ENCODE assay signal across 29 mouse cellular contexts in the genomic region with DNA sequence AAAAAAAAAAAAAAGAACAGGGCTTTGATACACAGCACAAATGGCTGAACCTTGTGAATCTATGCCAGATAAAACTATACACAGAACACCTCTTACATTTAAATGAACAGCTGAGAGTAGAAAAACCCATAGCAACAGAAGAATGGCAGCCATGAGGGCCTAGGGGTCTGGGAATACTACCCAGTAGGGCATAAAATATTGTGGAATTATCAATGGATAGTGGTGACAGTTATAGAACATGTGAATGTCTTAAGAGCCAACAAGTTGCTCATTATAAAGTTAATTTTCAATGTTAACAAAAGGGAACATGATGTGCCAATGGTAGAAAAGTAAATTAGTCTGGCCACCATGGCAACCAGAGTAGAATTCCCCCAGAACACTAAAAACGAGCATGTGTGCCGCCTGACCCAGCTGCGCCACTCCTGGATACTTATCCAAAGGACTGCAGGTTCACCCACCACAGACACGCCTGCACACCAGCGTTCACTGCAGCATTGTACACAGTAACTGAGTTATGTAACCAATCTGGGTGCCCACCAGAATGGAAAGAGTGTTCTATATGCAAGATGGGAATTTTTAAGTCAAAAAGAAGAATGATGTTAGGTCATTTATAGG. TPM values are rescaled to one million over a fixed set of nuclear protein-coding genes. Genes with fewer than 3 reads are reported as not detected.
DNase-seq lines count a peak whose midpoint lies in the region; ATAC-seq and TF ChIP-seq lines count a peak whose summit lies in the region.
"Had no signal": no experiment of that assay in that cellular context is flagged by ENCODE, and none has a peak within 500 bp of the region (broad histone marks: within the 10 kb centered on the region; RNA-seq: fewer than 3 reads in every experiment).

No protein-coding gene starts in this region.

- DNase-seq in midbrain, postnatal 0 days (ENCODE audit: low spot score): peak; percentile 27
- peak; percentile 10 for DNase-seq in telencephalon, adult 2 months (ENCODE audit: low read depth, low spot score)
- DNase-seq: adrenal gland, postnatal 25 days; B cell, adult 2 months; cerebellum, adult 8-10 months; cerebellum, postnatal 25 days; gastrocnemius, postnatal 25 days; heart, adult 18-20 months; heart, postnatal 36 days; kidney, adult 2 months; kidney, postnatal 36 days; left cerebral cortex, postnatal 4 days; liver, postnatal 0 days; lung, postnatal 36 days; retina, postnatal 1 day; right cerebral cortex, postnatal 14 days; thymus, postnatal 14 days had no signal

- ATAC-seq in hindbrain, embryonic 16.5 days: 0 out of 2 replicates have a peak, but pooled peaks have one; percentile 40
- ATAC-seq in hindbrain, embryonic 12.5 days (ENCODE audit: low FRiP score): no peak
- no peak for ATAC-seq in midbrain, postnatal 0 days (ENCODE audit: low FRiP score)
- no peak for ATAC-seq in midbrain, embryonic 15.5 days (replicated peaks)
- ATAC-seq in forebrain, embryonic 16.5 days: peak; percentile 43; the same call in 1 of the 2 replicates
- ATAC-seq in megakaryocyte, adult 5-6 weeks (ENCODE audit: poor library complexity, severe bottlenecking): no peak
- ATAC-seq: intestine, embryonic 15.5 days; liver, embryonic 12.5 days; liver, postnatal 0 days; midbrain, embryonic 13.5 days had no signal

- no peak overlapping the region for H3K9ac ChIP-seq in hindbrain, embryonic 16.5 days (ENCODE audit: low read depth, low read length)
- H3K9ac ChIP-seq in hindbrain, embryonic 12.5 days: no peak overlapping the region
- no peak overlapping the region for H3K9ac ChIP-seq in midbrain, postnatal 0 days (replicated peaks; ENCODE audit: low read length, poor library complexity, severe bottlenecking)
- H3K9ac ChIP-seq in midbrain, embryonic 15.5 days: no peak overlapping the region
- no peak overlapping the region for H3K9ac ChIP-seq in forebrain, embryonic 16.5 days (replicated peaks; ENCODE audit: low read depth, low read length)
- H3K9ac ChIP-seq: embryonic facial prominence, embryonic 15.5 days; hindbrain, embryonic 15.5 days; intestine, embryonic 15.5 days; liver, embryonic 12.5 days; liver, postnatal 0 days; midbrain, embryonic 13.5 days had no signal

- no peaks in the 10 kb centered on the region for H3K36me3 ChIP-seq in hindbrain, embryonic 16.5 days (ENCODE audit: control insufficient read depth, insufficient read depth, low read length)
- H3K36me3 ChIP-seq in hindbrain, embryonic 12.5 days: no peaks in the 10 kb centered on the region
- H3K36me3 ChIP-seq in midbrain, postnatal 0 days (ENCODE audit: insufficient read depth, low read length): no peaks in the 10 kb centered on the region
- no peaks in the 10 kb centered on the region for H3K36me3 ChIP-seq in midbrain, embryonic 15.5 days (replicated peaks)
- no peaks in the 10 kb centered on the region for H3K36me3 ChIP-seq in forebrain, embryonic 16.5 days (ENCODE audit: control insufficient read depth, insufficient read depth)
- H3K36me3 ChIP-seq: embryonic facial prominence, embryonic 10.5 days; embryonic facial prominence, embryonic 15.5 days; hindbrain, embryonic 15.5 days; intestine, embryonic 15.5 days; liver, embryonic 12.5 days; midbrain, embryonic 13.5 days had no signal

- 60% methylated on average over 5 of the region's 5 CpGs for WGBS in hindbrain, embryonic 16.5 days
- 74% methylated on average over 5 of the region's 5 CpGs for WGBS in hindbrain, embryonic 12.5 days
- 71% methylated on average over 5 of the region's 5 CpGs for WGBS in midbrain, postnatal 0 days
- WGBS in midbrain, embryonic 15.5 days: 65% methylated on average over 5 of the region's 5 CpGs
- WGBS in forebrain, embryonic 16.5 days: 26% methylated on average over 5 of the region's 5 CpGs

- no peaks in the 10 kb centered on the region for H3K27me3 ChIP-seq in hindbrain, embryonic 16.5 days (replicated peaks; ENCODE audit: control insufficient read depth, insufficient read depth, low read length)
- H3K27me3 ChIP-seq in hindbrain, embryonic 12.5 days: no peaks in the 10 kb centered on the region
- H3K27me3 ChIP-seq in midbrain, postnatal 0 days (ENCODE audit: insufficient read depth, low read length): no peaks in the 10 kb centered on the region
- no peaks in the 10 kb centered on the region for H3K27me3 ChIP-seq in midbrain, embryonic 15.5 days (replicated peaks)
- H3K27me3 ChIP-seq in forebrain, embryonic 16.5 days (replicated peaks; ENCODE audit: control insufficient read depth, insufficient read depth, low read length): no peaks in the 10 kb centered on the region
- H3K27me3 ChIP-seq: embryonic facial prominence, embryonic 15.5 days; hindbrain, embryonic 15.5 days; intestine, embryonic 15.5 days; liver, embryonic 12.5 days; midbrain, embryonic 13.5 days had no signal

- no peaks in the 10 kb centered on the region for H3K9me3 ChIP-seq in hindbrain, embryonic 16.5 days (ENCODE audit: control insufficient read depth, low read length)
- H3K9me3 ChIP-seq in hindbrain, embryonic 12.5 days (replicated peaks): no peaks in the 10 kb centered on the region
- no peaks in the 10 kb centered on the region for H3K9me3 ChIP-seq in midbrain, postnatal 0 days (ENCODE audit: low read length)
- no peaks in the 10 kb centered on the region for H3K9me3 ChIP-seq in midbrain, embryonic 15.5 days
- no peaks in the 10 kb centered on the region for H3K9me3 ChIP-seq in forebrain, embryonic 16.5 days (ENCODE audit: control insufficient read depth, low read length)
- H3K9me3 ChIP-seq: embryonic facial prominence, embryonic 10.5 days; embryonic facial prominence, embryonic 15.5 days; hindbrain, embryonic 15.5 days; intestine, embryonic 15.5 days; liver, embryonic 12.5 days; midbrain, embryonic 13.5 days had no signal

- no peak overlapping the region for H3K4me2 ChIP-seq in hindbrain, embryonic 16.5 days (ENCODE audit: low read length)
- no peak overlapping the region for H3K4me2 ChIP-seq in hindbrain, embryonic 12.5 days (replicated peaks)
- no peak overlapping the region for H3K4me2 ChIP-seq in midbrain, postnatal 0 days (ENCODE audit: low read depth, low read length, poor library complexity, severe bottlenecking)
- H3K4me2 ChIP-seq in midbrain, embryonic 15.5 days: no peak overlapping the region
- H3K4me2 ChIP-seq in forebrain, embryonic 16.5 days (ENCODE audit: low read length): no peak overlapping the region
- H3K4me2 ChIP-seq: embryonic facial prominence, embryonic 15.5 days; heart, embryonic 11.5 days; hindbrain, embryonic 15.5 days; intestine, embryonic 15.5 days; liver, embryonic 12.5 days; midbrain, embryonic 13.5 days had no signal

- TF ChIP-seq CTCF in midbrain, postnatal 0 days (IDR thresholded peaks at IDR 0.05): no peak

- no peak overlapping the region for H3K27ac ChIP-seq in hindbrain, embryonic 16.5 days (ENCODE audit: low read depth, low read length)
- H3K27ac ChIP-seq in hindbrain, embryonic 12.5 days: no peak overlapping the region
- H3K27ac ChIP-seq in midbrain, postnatal 0 days (ENCODE audit: low read depth, low read length): no peak overlapping the region
- H3K27ac ChIP-seq in midbrain, embryonic 15.5 days: no peak overlapping the region
- no peak overlapping the region for H3K27ac ChIP-seq in forebrain, embryonic 16.5 days (ENCODE audit: low read length)
- H3K27ac ChIP-seq: embryonic facial prominence, embryonic 10.5 days; embryonic facial prominence, embryonic 15.5 days; hindbrain, embryonic 15.5 days; intestine, embryonic 15.5 days; liver, embryonic 12.5 days; midbrain, embryonic 13.5 days had no signal

- no peak overlapping the region for H3K4me3 ChIP-seq in hindbrain, embryonic 16.5 days (ENCODE audit: low read length)
- no peak overlapping the region for H3K4me3 ChIP-seq in hindbrain, embryonic 12.5 days
- H3K4me3 ChIP-seq in midbrain, postnatal 0 days (ENCODE audit: low read depth, low read length): no peak overlapping the region
- no peak overlapping the region for H3K4me3 ChIP-seq in midbrain, embryonic 15.5 days
- no peak overlapping the region for H3K4me3 ChIP-seq in forebrain, embryonic 16.5 days (replicated peaks; ENCODE audit: low read length)
- H3K4me3 ChIP-seq: embryonic facial prominence, embryonic 10.5 days; embryonic facial prominence, embryonic 15.5 days; hindbrain, embryonic 15.5 days; intestine, embryonic 15.5 days; liver, embryonic 12.5 days; midbrain, embryonic 13.5 days had no signal

- H3K4me1 ChIP-seq in hindbrain, embryonic 16.5 days (ENCODE audit: control insufficient read depth, insufficient read depth, low read depth, low read length): no peaks in the 10 kb centered on the region
- H3K4me1 ChIP-seq in hindbrain, embryonic 12.5 days: no peaks in the 10 kb centered on the region
- no peaks in the 10 kb centered on the region for H3K4me1 ChIP-seq in midbrain, postnatal 0 days (ENCODE audit: insufficient read depth, low read length)
- H3K4me1 ChIP-seq in midbrain, embryonic 15.5 days: no peaks in the 10 kb centered on the region
- no peaks in the 10 kb centered on the region for H3K4me1 ChIP-seq in forebrain, embryonic 16.5 days (replicated peaks; ENCODE audit: control insufficient read depth, insufficient read depth, low read length)
- H3K4me1 ChIP-seq: embryonic facial prominence, embryonic 10.5 days; hindbrain, embryonic 15.5 days; liver, embryonic 12.5 days; midbrain, embryonic 13.5 days had no signal

RNA-seq across cellular contexts. Expression of gene Thbs2, which starts 53.3 kb away (rescaled TPM):
- 3.7 and 7.4 TPM in 2 replicates for polyA plus RNA-seq in hindbrain, embryonic 16.5 days (2015; fragmentation: Nextera tagmentation; extraction: Ambion mirVana)
- 15.1 and 20.6 TPM in 2 replicates for polyA plus RNA-seq in hindbrain, embryonic 12.5 days (2016; fragmentation: Nextera tagmentation; extraction: Ambion mirVana)
- 8.0 and 9.6 TPM in 2 replicates for total RNA-seq in midbrain, postnatal 0 days (2014; rRNA removed)
- polyA plus RNA-seq in midbrain, postnatal 0 days (2015; fragmentation: Nextera tagmentation; extraction: Ambion mirVana): 3.6 and 4.2 TPM in 2 replicates
- polyA plus RNA-seq in midbrain, embryonic 15.5 days (2015; fragmentation: Nextera tagmentation; extraction: Ambion mirVana): 2.6 and 3.0 TPM in 2 replicates
- polyA plus RNA-seq in forebrain, embryonic 16.5 days (2015; fragmentation: Nextera tagmentation; extraction: Ambion mirVana): 1.1 and 4.4 TPM in 2 replicates
- 0.04 TPM in 1 of 2 replicates, not detected in the other for total RNA-seq in megakaryocyte, adult 5-6 weeks (2015)
- total RNA-seq in megakaryocyte, adult 5-6 weeks (2017): 0.04 TPM in 1 of 2 replicates, not detected in the other

Comparison
In these comparisons a context has a peak if more than half of its experiments do, and no peak if none do; other contexts are left out.
1. ATAC-seq: peak in hindbrain, embryonic 16.5 days (single experiment) and forebrain, embryonic 16.5 days (single experiment); none in hindbrain, embryonic 12.5 days (single experiment), midbrain, postnatal 0 days (single experiment), midbrain, embryonic 15.5 days (single experiment) and megakaryocyte, adult 5-6 weeks (single experiment).